Mouse (Mus musculus): ENCODE measurements at regions not wholly inside any gene's neighbourhood (a gene's known extent, or its start where the extent isn't known, plus 50 kb on each side); places are given as distances from the start of the nearest gene placed in this dataset.

GRCm38 (mm10) chr15:96031085-96031780 lies 240.6 kb downstream of the Ano6 start:
- no peak for ATAC-seq (replicated peaks in 1 of 2; ENCODE audit: insufficient read depth in 1 of 2, low FRiP score in 2 of 2, low TSS enrichment in 1 of 2, low read depth in 1 of 2, poor library complexity in 2 of 2, severe bottlenecking in 2 of 2)

- ATAC-seq (replicated peaks in 1 of 2; ENCODE audit: insufficient read depth in 1 of 2, low FRiP score in 2 of 2, low TSS enrichment in 1 of 2, low read depth in 1 of 2, poor library complexity in 2 of 2, severe bottlenecking in 2 of 2), result no peak
Observed at GRCm38 (mm10) chr15:96035273-96035672, 244.6 kb downstream of the Ano6 start.

- ATAC-seq (replicated peaks in 1 of 2; ENCODE audit: insufficient read depth in 1 of 2, low FRiP score in 2 of 2, low TSS enrichment in 1 of 2, low read depth in 1 of 2, poor library complexity in 2 of 2, severe bottlenecking in 2 of 2), result no peak
Observed at GRCm38 (mm10) chr15:96045561-96045960, 241.8 kb upstream of the Arid2 start.

GRCm38 (mm10) chr15:96046651-96047050 lies 240.7 kb upstream of the Arid2 start:
- no peak for ATAC-seq (replicated peaks in 1 of 2; ENCODE audit: insufficient read depth in 1 of 2, low FRiP score in 2 of 2, low TSS enrichment in 1 of 2, low read depth in 1 of 2, poor library complexity in 2 of 2, severe bottlenecking in 2 of 2)

- ATAC-seq (replicated peaks in 1 of 2; ENCODE audit: insufficient read depth in 1 of 2, low FRiP score in 2 of 2, low TSS enrichment in 1 of 2, low read depth in 1 of 2, poor library complexity in 2 of 2, severe bottlenecking in 2 of 2), result no peak
Observed at GRCm38 (mm10) chr15:96050416-96050815, 236.9 kb upstream of the Arid2 start.

GRCm38 (mm10) chr15:96052586-96052985 lies 234.7 kb upstream of the Arid2 start:
- ATAC-seq (replicated peaks in 1 of 2; ENCODE audit: insufficient read depth in 1 of 2, low FRiP score in 2 of 2, low TSS enrichment in 1 of 2, low read depth in 1 of 2, poor library complexity in 2 of 2, severe bottlenecking in 2 of 2), result no peak

GRCm38 (mm10) chr15:96055361-96055760 lies 232.0 kb upstream of the Arid2 start:
- ATAC-seq (replicated peaks in 1 of 2; ENCODE audit: insufficient read depth in 1 of 2, low FRiP score in 2 of 2, low TSS enrichment in 1 of 2, low read depth in 1 of 2, poor library complexity in 2 of 2, severe bottlenecking in 2 of 2), result no peak

- ATAC-seq (replicated peaks in 1 of 2; ENCODE audit: insufficient read depth in 1 of 2, low FRiP score in 2 of 2, low TSS enrichment in 1 of 2, low read depth in 1 of 2, poor library complexity in 2 of 2, severe bottlenecking in 2 of 2), result no peak
Observed at GRCm38 (mm10) chr15:96055796-96056473, 231.4 kb upstream of the Arid2 start.

GRCm38 (mm10) chr15:96059623-96060022 lies 227.7 kb upstream of the Arid2 start:
- ATAC-seq (replicated peaks in 1 of 2; ENCODE audit: insufficient read depth in 1 of 2, low FRiP score in 2 of 2, low TSS enrichment in 1 of 2, low read depth in 1 of 2, poor library complexity in 2 of 2, severe bottlenecking in 2 of 2), result no peak

- no peak for ATAC-seq (replicated peaks in 1 of 2; ENCODE audit: insufficient read depth in 1 of 2, low FRiP score in 2 of 2, low TSS enrichment in 1 of 2, low read depth in 1 of 2, poor library complexity in 2 of 2, severe bottlenecking in 2 of 2)
Observed at GRCm38 (mm10) chr15:96064499-96065217, 222.7 kb upstream of the Arid2 start.

- ATAC-seq (replicated peaks in 1 of 2; ENCODE audit: insufficient read depth in 1 of 2, low FRiP score in 2 of 2, low TSS enrichment in 1 of 2, low read depth in 1 of 2, poor library complexity in 2 of 2, severe bottlenecking in 2 of 2), result no peak
Observed at GRCm38 (mm10) chr15:96075615-96076014, 211.7 kb upstream of the Arid2 start.

GRCm38 (mm10) chr15:96077756-96078155 lies 209.6 kb upstream of the Arid2 start:
- no peak for ATAC-seq (replicated peaks in 1 of 2; ENCODE audit: insufficient read depth in 1 of 2, low FRiP score in 2 of 2, low TSS enrichment in 1 of 2, low read depth in 1 of 2, poor library complexity in 2 of 2, severe bottlenecking in 2 of 2)

GRCm38 (mm10) chr15:96078580-96078979 lies 208.7 kb upstream of the Arid2 start:
- ATAC-seq (replicated peaks in 1 of 2; ENCODE audit: insufficient read depth in 1 of 2, low FRiP score in 2 of 2, low TSS enrichment in 1 of 2, low read depth in 1 of 2, poor library complexity in 2 of 2, severe bottlenecking in 2 of 2), result no peak

GRCm38 (mm10) chr15:96089676-96090075 lies 197.6 kb upstream of the Arid2 start:
- no peak for ATAC-seq (replicated peaks in 1 of 2; ENCODE audit: insufficient read depth in 1 of 2, low FRiP score in 2 of 2, low TSS enrichment in 1 of 2, low read depth in 1 of 2, poor library complexity in 2 of 2, severe bottlenecking in 2 of 2)

- no peak for ATAC-seq (replicated peaks in 1 of 2; ENCODE audit: insufficient read depth in 1 of 2, low FRiP score in 2 of 2, low TSS enrichment in 1 of 2, low read depth in 1 of 2, poor library complexity in 2 of 2, severe bottlenecking in 2 of 2)
Observed at GRCm38 (mm10) chr15:96096438-96096837, 190.9 kb upstream of the Arid2 start.

- ATAC-seq (replicated peaks in 1 of 2; ENCODE audit: insufficient read depth in 1 of 2, low FRiP score in 2 of 2, low TSS enrichment in 1 of 2, low read depth in 1 of 2, poor library complexity in 2 of 2, severe bottlenecking in 2 of 2), result no peak
Observed at GRCm38 (mm10) chr15:96098821-96099220, 188.5 kb upstream of the Arid2 start.

GRCm38 (mm10) chr15:96099844-96100640 lies 187.3 kb upstream of the Arid2 start:
- ATAC-seq (replicated peaks in 1 of 2; ENCODE audit: insufficient read depth in 1 of 2, low FRiP score in 2 of 2, low TSS enrichment in 1 of 2, low read depth in 1 of 2, poor library complexity in 2 of 2, severe bottlenecking in 2 of 2), result peak in 1 of 2 experiments; percentile 7; a peak in 1 of 4 replicates

- no peak for ATAC-seq (replicated peaks in 1 of 2; ENCODE audit: insufficient read depth in 1 of 2, low FRiP score in 2 of 2, low TSS enrichment in 1 of 2, low read depth in 1 of 2, poor library complexity in 2 of 2, severe bottlenecking in 2 of 2)
Observed at GRCm38 (mm10) chr15:96103737-96104136, 183.6 kb upstream of the Arid2 start.
